Mouse (Mus musculus) cerebellum, adult 2 months (tissue): ENCODE measurements around the gene Med27.

Source experiments
- CTCF ChIP-seq: fragments of 200-500 bp; IDR thresholded peaks from 2 replicates; pipeline ENCODE4 v1.5.1; 2011; ENCODE audit warnings: low read depth, mild to moderate bottlenecking, control low read depth, low read length, moderate library complexity, borderline replicate concordance; ENCODE audit not compliant: insufficient read depth
- POLR2A ChIP-seq: fragments of 200-500 bp; IDR thresholded peaks from 2 replicates; pipeline ENCODE4 v1.6.1; 2011; ENCODE audit warnings: low read length, control low read depth, borderline replicate concordance; ENCODE audit not compliant: insufficient read depth

GRCm38 (mm10) chr2:29402550-29403076 is 56.0 kb downstream of the Med27 start:
- TF ChIP-seq POLR2A = no peak
- TF ChIP-seq CTCF = no peak
